Mouse (Mus musculus) gastrocnemius, adult 2 months (tissue): ENCODE measurements around the gene Grik4. TPM values are rescaled to one million over a fixed set of nuclear protein-coding genes. Genes with fewer than 3 reads are reported as not detected.
"Not testable (repeated sequence)": the region's sequence is repeated elsewhere in the genome, so short reads cannot be mapped to it uniquely, and the experiment has no call there.

Experiments used
- DNase-seq: peaks from one replicate; pipeline ENCODE4 v3.0.0; 2022
- H3K27ac ChIP-seq: fragments of 200-600 bp; 2 replicates; pipeline ENCODE4 v1.8.1; 2022; ENCODE audit warnings: mild to moderate bottlenecking
- H3K4me3 ChIP-seq: fragments of 200-600 bp; 2 replicates; pipeline ENCODE4 v1.8.1; 2022; ENCODE audit warnings: mild to moderate bottlenecking, moderate library complexity
- CTCF ChIP-seq: fragments of 200-600 bp; IDR thresholded peaks from 2 replicates; pipeline ENCODE4 v1.8.1; 2022; ENCODE audit warnings: antibody characterized with exemption, mild to moderate bottlenecking, moderate library complexity
- intact Hi-C: fragments of 180-260 bp; cut with DNase I; formaldehyde crosslinking; loops from one replicate; pipeline ENCODE4 v1.15.1; 2025
- total RNA-seq, 2 experiments: library from RNA; stranded (reverse); gene quantifications; 2 replicates each; pipeline ENCODE4 v1.2.3; 2021

Gene Grik4
- total RNA-seq, 2 experiments from 2014 or later: 0.22 TPM; not detected in 1

GRCm38 (mm10) chr9:42797276-42797675, 147.0 kb downstream of the Grik4 start:
- Histone ChIP-seq H3K27ac (no peak overlapping the region), H3K4me3 (no peak overlapping the region)
- intact Hi-C loops: no loop called here
- no peak for TF ChIP-seq CTCF
- no peak for DNase-seq

GRCm38 (mm10) chr9:42795881-42796280, 148.4 kb downstream of the Grik4 start:
- TF ChIP-seq CTCF: no peak
- no peak overlapping the region for H3K4me3 ChIP-seq
- DNase-seq: peak; percentile 26
- intact Hi-C loops: no loop called here
- H3K27ac ChIP-seq: no peak overlapping the region

GRCm38 (mm10) chr9:42794006-42794405, 150.3 kb downstream of the Grik4 start:
- intact Hi-C loops: no loop called here
- no peak for TF ChIP-seq CTCF
- H3K27ac ChIP-seq: no peak overlapping the region
- DNase-seq: no peak
- H3K4me3 ChIP-seq: no peak overlapping the region

GRCm38 (mm10) chr9:42793581-42793980, 150.7 kb downstream of the Grik4 start:
- no peak for DNase-seq

GRCm38 (mm10) chr9:42792381-42792780, 151.9 kb downstream of the Grik4 start:
- H3K27ac ChIP-seq: no peak overlapping the region
- H3K4me3 ChIP-seq: no peak overlapping the region
- DNase-seq: no peak
- no peak for TF ChIP-seq CTCF
- intact Hi-C loops: no loop called here

More at GRCm38 (mm10) chr9:42793581-42793980, 150.7 kb downstream of the Grik4 start:
- no peak overlapping the region for H3K27ac ChIP-seq
- no peak overlapping the region for H3K4me3 ChIP-seq
- intact Hi-C loops: no loop called here
- no peak for TF ChIP-seq CTCF

- DNase-seq: no peak
- Histone ChIP-seq H3K4me3 (no peak overlapping the region), H3K27ac (no peak overlapping the region)
- intact Hi-C loops: no loop called here
- no peak for TF ChIP-seq CTCF
Observed at GRCm38 (mm10) chr9:42791779-42792178, 152.5 kb downstream of the Grik4 start.

GRCm38 (mm10) chr9:42791346-42791745, 152.9 kb downstream of the Grik4 start:
- intact Hi-C loops: no loop called here
- no peak for TF ChIP-seq CTCF
- no peak for DNase-seq
- no peak overlapping the region for H3K4me3 ChIP-seq
- no peak overlapping the region for H3K27ac ChIP-seq

GRCm38 (mm10) chr9:42788471-42788870, 155.8 kb downstream of the Grik4 start:
- intact Hi-C loops: loop anchor here (1.0 to 5.0 kb wide), 2 partner anchors 101 to 156 kb away; partner anchors contain the start of gene Grik4
- no peak overlapping the region for H3K4me3 ChIP-seq
- DNase-seq: peak; percentile 67
- H3K27ac ChIP-seq: no peak overlapping the region
- TF ChIP-seq CTCF: peak; percentile 73

GRCm38 (mm10) chr9:42786882-42787281, 157.4 kb downstream of the Grik4 start:
- H3K27ac ChIP-seq: no peak overlapping the region
- TF ChIP-seq CTCF: no peak
- DNase-seq: no peak
- H3K4me3 ChIP-seq: no peak overlapping the region
- intact Hi-C loops: loop anchor here (5.0 kb wide), 1 partner anchor 100 kb away; no protein-coding TSS in a partner anchor

GRCm38 (mm10) chr9:42786286-42786685, 158.0 kb downstream of the Grik4 start:
- Histone ChIP-seq H3K27ac (no peak overlapping the region), H3K4me3 (no peak overlapping the region)
- intact Hi-C loops: loop anchor here (5.0 kb wide), 1 partner anchor 99 kb away; no protein-coding TSS in a partner anchor
- DNase-seq: no peak
- no peak for TF ChIP-seq CTCF

- Histone ChIP-seq H3K27ac (no peak overlapping the region), H3K4me3 (no peak overlapping the region)
- TF ChIP-seq CTCF: no peak
- no peak for DNase-seq
- intact Hi-C loops: loop anchor here (5.0 kb wide), 1 partner anchor 98 kb away; no protein-coding TSS in a partner anchor
Observed at GRCm38 (mm10) chr9:42785173-42785830, 159.0 kb downstream of the Grik4 start.

- Histone ChIP-seq H3K4me3 (no peak overlapping the region), H3K27ac (no peak overlapping the region)
- intact Hi-C loops: no loop called here
- no peak for TF ChIP-seq CTCF
- DNase-seq: no peak
Observed at GRCm38 (mm10) chr9:42783248-42783903, 160.9 kb downstream of the Grik4 start.

GRCm38 (mm10) chr9:42778471-42779263, 165.6 kb downstream of the Grik4 start:
- H3K27ac ChIP-seq, H3K4me3 ChIP-seq, DNase-seq, intact Hi-C loops: not testable (repeated sequence)
